Mouse (Mus musculus): ENCODE results near the gene Padi6. TPM values are rescaled to one million over a fixed set of nuclear protein-coding genes. Genes with fewer than 3 reads are reported as not detected.

The Padi6 gene
- polyA plus RNA-seq, 1 experiment: not detected

GRCm38 (mm10) chr4:140691481-140691880 is 51.0 kb downstream of the Padi6 start:
- WGBS: 72% methylated on average over 7 of the region's 7 CpGs
- DNase-seq (ENCODE audit: low read depth, low spot score): no peak

DNA sequence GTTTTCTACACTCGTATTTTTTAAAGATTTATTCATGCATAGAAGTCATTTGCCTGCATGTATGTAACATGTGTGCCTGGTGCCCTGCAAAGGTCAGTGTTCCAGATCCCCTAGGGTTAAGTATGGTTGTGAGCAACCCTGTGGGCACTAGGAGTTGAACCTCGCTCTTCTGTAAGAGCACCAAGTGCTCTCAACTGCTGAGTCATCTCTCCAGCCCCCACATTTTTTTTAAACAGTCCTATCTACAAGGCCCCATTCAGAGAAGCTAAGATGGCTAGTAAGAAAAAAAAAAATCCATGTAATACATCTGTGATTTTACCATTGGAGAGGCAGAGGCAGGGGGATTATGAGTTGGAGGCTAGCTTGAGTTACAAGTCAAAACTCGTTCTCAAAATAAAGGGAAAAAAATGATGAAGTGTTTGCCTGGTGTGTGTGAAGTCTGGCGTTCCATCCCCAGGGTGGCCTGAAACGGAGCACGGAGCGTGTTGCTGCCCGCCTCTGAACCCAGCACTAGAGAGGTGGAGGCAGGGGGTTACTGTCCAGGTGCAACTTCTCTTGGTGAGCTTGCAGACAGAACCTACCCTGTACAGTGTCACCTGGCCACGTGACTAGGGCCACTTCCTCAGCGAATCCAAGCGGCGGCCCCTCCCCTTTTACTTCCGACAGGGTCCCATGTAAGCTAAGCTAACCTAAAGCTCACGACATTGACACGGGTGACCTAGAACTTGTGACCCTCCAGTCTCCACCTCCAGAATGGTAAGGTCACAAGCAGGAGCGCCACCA is 52.4 kb downstream of the Padi6 start:
- WGBS: 66% methylated on average over 16 of the region's 16 CpGs

DNA sequence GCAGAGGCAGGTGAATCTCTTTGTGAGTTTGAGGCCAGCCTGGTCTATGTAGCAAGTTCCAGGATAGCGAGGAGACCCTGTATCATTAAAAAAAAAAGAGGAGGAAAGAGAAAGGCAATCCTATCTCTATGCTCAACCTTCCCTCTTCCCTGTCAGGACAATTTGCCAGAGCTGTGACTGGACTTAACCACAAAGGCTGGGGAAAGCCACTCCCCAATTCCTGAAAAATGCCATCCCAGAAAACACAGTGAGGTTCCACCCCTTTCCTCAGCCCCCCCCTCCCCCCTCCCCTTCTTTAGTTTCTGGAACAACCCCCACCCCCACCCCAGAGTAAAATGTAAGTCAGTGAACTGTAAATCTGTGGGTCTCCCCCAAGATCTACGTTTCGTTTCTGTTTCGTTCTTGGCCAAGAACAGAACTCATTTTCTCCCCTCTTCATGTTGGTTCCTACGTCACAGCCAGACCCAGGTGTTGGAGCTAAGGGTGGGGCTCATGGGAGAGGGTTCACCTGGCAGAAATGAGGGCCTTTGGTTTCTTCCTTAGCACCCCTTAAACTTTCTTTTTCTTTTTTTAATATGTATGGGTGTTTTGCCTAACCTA is 53.5 kb downstream of the Padi6 start:
- 65% methylated on average over 5 of the region's 5 CpGs for WGBS
- no peak for DNase-seq (ENCODE audit: low read depth, low spot score)

More for the DNA sequence above, 52.4 kb downstream of the Padi6 start:
- DNase-seq (ENCODE audit: low read depth, low spot score): no peak

DNA sequence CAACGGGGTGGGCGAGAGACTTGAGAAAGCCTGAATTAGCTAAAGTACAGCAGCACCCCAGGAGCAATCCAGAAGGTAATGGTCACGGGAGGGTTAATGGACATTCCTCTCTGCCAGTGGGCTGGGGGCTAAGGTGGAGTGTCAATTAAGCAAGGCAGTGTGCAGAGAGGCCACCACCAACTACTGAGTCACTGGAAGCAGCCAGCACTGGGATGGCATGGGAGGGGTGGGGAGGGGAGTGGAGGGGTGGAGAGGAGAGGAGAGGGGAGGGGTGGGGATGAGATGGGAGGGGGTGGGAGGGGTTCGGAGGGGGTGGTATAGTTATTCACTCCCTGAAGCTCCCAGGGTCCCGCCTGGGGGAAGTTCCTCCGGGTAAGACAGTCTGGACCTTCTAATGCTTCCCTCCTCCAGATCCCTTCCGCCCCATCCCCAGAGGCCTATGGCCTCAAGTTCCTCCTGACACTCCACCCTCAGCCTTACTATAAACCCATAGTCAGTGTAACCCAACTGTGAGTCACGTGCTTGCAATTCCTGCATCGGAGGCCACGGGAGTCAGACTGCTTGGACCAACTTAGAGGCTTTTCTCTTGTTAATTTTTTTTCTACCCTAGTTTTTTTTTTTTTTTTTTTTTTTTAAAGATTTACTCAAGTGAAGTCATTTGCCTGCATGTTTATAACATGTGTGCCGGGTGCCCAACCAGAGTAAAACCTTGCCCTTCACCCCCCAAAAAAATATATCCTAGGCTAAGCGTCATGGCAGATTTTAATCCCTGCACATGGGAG is 54.2 kb downstream of the Padi6 start:
- DNase-seq (ENCODE audit: low read depth, low spot score): no peak
- WGBS: 41% methylated on average over 12 of the region's 12 CpGs

DNA sequence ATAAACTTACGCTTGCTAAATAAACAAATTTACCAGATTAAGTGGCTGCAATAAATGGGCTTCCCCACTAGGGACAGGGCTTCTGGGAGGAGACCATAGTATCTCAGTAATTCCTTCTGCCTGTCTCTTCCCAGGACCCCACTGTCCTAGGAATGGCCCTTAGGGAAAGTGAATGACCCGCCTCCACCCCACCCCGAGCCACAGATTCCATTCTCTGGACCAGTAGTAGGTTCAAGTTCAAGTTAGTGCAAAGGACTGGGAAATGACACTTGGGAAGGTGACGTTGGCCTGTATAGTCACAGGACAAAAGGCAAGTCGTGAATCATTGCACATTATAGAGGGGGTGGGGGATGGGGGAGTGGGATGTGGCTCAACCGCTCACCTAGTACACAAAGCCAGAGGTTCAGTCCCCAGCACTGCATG is 57.6 kb downstream of the Padi6 start:
- 31% methylated on average over 6 of the region's 6 CpGs for WGBS

GRCm38 (mm10) chr4:140684141-140684871 is 58.1 kb downstream of the Padi6 start:
- WGBS: 13% methylated on average over 16 of the region's 16 CpGs
- DNase-seq (ENCODE audit: low read depth, low spot score): no peak

More for the DNA sequence above, 57.6 kb downstream of the Padi6 start:
- no peak for DNase-seq (ENCODE audit: low read depth, low spot score)

- DNase-seq (ENCODE audit: low read depth, low spot score): no peak
- WGBS: 62% methylated on average over 8 of the region's 8 CpGs
Measured at GRCm38 (mm10) chr4:140683608-140684007, 58.8 kb downstream of the Padi6 start.

DNA sequence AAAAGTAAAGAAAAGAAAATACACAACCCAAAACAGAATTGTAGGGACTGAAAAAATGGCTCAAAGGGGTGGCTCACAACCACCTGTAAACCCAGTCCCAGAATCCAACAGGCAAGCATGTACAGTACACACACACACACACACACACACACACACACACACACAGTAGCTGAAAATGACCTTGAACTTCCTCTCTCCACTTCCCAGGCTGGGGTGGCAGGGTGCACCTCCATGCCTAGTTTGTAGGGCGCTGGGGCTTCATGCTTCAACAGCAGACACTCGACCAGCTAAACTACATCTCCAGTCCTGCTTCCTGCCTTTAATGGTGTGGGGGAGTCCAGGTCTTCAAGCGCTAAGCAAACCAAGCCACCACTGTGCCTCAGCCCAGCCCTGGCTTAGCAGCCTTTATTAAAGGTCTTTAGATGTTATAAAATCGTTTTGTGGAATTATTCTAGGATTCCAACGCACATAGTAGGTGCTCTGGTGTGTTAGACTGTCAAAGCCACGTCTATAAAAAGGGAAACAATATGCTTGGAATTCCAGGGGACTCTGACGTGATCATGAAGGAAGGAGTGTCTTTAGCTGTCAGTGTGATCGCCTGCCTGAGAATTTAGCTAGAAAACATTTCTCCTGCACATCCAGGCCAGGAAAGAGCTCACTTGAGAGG is 61.6 kb downstream of the Padi6 start:
- DNase-seq (ENCODE audit: low read depth, low spot score): no peak
- 40% methylated on average over 8 of the region's 8 CpGs for WGBS

DNA sequence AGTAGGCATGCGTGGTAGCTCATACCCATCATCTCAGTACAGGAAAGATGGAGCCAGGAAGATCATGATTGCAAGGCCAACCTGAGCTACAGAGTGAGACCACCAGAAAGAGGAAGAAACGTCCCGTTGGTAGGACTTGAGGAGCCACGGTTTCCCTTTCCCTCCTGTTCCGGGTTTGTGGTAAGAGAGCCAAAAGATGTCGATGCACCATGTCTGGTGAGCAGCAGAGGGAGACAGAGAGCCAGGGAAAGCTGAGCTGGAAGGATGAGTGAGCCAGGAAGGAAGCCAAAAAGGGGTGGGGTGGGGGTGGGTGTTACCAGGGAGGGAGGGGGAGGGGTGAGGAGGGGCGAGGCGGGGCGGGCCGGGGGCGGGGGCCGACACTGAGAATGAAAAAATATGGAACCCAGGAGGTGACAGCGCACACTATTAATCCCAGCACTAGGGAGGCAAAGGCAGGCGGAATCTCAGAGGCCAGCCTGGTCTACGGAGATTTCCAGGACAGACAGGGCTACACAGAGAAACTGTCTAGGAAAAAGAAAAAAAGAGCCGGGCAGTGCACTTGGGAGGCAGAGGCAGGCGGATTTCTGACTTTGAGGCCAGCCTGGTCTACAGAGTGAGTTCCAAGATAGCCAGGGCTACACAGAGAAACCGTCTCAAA is 62.6 kb downstream of the Padi6 start:
- DNase-seq (ENCODE audit: low read depth, low spot score): no peak
- WGBS: 22% methylated on average over 16 of the region's 18 CpGs

DNA sequence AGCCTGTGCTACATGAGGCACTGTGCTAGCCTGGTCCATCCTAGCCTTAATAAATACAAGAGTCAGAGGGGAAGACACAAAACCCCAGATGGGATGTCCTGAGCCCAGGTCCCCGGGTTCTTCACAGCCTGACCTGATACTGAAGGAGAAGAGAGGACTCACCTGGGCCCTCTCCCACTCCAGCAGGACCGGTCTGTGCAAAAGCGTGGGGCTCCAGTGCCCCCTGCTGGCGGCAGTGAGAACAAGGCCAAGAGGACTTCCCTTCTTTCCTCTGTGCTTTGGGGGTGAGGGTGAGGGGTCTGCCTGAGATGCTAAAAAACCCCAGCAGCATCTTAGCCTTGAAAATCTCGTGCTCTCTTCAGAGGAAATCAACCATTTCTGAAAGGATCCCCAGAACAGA is 63.4 kb downstream of the Padi6 start:
- no peak for DNase-seq (ENCODE audit: low read depth, low spot score)
- WGBS: 18% methylated on average over 5 of the region's 5 CpGs

Other genes with a start within 250 kb of the Padi6 start
- gene Arhgef10l, start 76.6 kb downstream of the Padi6 start, polyA plus RNA-seq (2012; rRNA removed): 21.1 and 28.4 TPM in 2 replicates
- gene Rcc2, start 42.1 kb downstream of the Padi6 start, polyA plus RNA-seq (2012; rRNA removed): 46.0 and 52.5 TPM in 2 replicates
- 0.30 and 0.48 TPM in 2 replicates for gene Padi4, start 31.6 kb upstream of the Padi6 start, polyA plus RNA-seq (2012; rRNA removed)
- gene Padi3, start 68.0 kb upstream of the Padi6 start, polyA plus RNA-seq (2012; rRNA removed): not detected in 2 replicates
- 0.02 and 0.05 TPM in 2 replicates for gene Padi1, start 103.1 kb upstream of the Padi6 start, polyA plus RNA-seq (2012; rRNA removed)
- gene Padi2, start 163.7 kb upstream of the Padi6 start, polyA plus RNA-seq (2012; rRNA removed): 2.1 and 2.4 TPM in 2 replicates
- gene Sdhb, start 218.6 kb upstream of the Padi6 start, polyA plus RNA-seq (2012; rRNA removed): 328 and 371 TPM in 2 replicates
- 31.7 and 40.0 TPM in 2 replicates for gene Atp13a2, start 244.2 kb upstream of the Padi6 start, polyA plus RNA-seq (2012; rRNA removed)

All from large intestine, adult 2 months (tissue).